Mouse (Mus musculus) telencephalon, adult 2 months (tissue): Measurements from ENCODE around the gene Mns1.
A peak's percentile ranks its signal among the peaks of the same experiment; 100 is the strongest.

Experiments
- DNase-seq: peaks from one replicate; pipeline ENCODE4 v3.0.0-alpha.2; 2011; ENCODE audit warnings: low read depth, low spot score

Mns1 gene

GRCm38 (mm10) chr9:72468616-72469015, 30.8 kb downstream of the Mns1 start:
- DNase-seq, result no peak

GRCm38 (mm10) chr9:72469851-72470250, 32.0 kb downstream of the Mns1 start:
- DNase-seq, result no peak

GRCm38 (mm10) chr9:72475511-72475910, 37.7 kb downstream of the Mns1 start:
- DNase-seq, result no peak

DNA sequence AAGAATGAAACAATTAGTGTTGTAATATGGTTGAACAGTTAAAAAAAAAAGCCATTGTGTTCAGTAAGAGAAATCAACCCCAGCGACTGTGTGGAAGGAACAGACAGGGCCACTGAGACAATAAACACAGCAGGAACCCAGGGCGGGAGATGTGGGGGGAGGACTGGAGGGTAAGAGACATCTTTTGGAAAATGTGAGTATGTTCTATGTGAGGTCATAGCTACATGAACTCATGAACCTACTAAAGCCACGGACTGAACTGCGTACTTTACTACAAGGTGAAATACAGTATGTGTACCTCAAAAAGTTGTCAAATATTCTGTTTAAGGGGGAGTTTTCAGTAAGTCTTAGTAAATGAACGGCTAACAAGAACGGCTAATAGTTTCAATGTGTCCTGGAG, 39.5 kb downstream of the Mns1 start:
- no peak for DNase-seq

DNA sequence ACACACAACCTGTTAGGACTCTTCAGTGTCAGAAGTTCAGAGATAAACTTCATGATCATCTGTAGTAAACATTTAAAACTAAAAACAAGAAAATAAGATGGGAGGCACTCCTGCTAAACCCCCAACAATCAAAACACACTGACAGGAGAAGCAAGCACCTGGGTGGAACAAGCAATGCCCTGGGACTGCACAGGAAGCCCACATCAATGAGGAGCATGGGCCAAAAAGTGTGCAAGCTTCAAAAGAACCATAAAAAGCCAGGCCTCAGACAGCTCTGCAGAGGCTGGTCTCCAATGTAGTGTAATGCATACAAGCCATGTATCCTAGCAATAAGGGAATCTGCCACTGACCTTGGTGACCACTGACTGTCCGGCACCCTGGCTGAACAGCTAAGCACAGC, 41.5 kb downstream of the Mns1 start:
- no peak for DNase-seq

- no peak for DNase-seq
Measured at GRCm38 (mm10) chr9:72488523-72488922, 50.7 kb downstream of the Mns1 start.

- DNase-seq, result no peak
Measured at GRCm38 (mm10) chr9:72489131-72489530, 51.3 kb downstream of the Mns1 start.

DNA sequence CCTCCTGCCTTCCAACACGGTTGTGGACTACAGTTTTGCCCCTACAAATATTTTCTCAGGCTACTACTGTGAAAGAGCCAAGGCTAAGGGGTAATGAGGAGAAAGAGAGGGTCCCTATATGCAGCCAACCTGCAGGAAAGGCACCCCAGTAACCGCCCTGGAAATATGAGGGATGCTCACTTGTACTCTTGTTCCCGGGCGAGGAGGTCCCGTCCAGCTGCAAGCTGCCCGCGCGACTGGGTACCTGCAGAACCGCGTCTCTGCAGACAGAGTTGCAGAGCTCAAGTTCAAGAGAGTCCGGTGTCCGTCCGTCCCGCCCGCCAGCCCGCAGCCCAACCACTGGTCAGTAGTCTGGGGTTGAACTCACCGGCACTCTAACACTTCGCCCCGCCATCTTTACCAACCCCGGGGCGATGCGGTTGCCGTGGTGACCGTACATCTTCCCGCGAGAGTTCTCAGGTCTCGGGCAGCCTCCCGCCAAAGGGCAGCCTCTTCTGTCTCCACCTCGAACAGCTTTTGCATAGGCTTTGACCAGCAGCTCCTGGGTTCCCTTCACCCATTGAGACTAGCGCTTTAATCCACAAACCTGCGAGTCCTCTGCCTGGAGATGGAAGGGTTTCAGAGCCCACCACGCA, 53.9 kb downstream of the Mns1 start:
- peak; percentile 76 for DNase-seq

DNA sequence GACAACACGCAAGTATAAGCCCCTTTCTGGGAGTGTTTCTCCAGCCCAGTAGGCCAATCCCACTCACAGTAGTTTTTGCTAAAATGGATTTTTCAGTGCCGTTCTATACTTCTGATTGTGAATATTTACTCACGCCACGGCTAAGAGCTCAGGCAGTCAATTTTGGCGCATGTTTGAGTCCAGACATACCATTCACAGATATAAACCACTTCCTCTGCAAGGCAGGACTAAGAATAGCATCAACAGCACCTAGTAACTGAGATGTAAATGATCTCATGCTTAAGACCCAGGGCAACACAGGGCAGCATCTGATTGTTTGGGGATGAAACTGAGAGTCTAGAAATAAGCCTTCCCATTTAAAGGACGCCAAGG, 54.4 kb downstream of the Mns1 start, which contains the start of gene Tex9:
Tex9 (minus strand) TSS at position 19 of the 372 bp plus-strand sequence.
- DNase-seq, result no peak

DNA sequence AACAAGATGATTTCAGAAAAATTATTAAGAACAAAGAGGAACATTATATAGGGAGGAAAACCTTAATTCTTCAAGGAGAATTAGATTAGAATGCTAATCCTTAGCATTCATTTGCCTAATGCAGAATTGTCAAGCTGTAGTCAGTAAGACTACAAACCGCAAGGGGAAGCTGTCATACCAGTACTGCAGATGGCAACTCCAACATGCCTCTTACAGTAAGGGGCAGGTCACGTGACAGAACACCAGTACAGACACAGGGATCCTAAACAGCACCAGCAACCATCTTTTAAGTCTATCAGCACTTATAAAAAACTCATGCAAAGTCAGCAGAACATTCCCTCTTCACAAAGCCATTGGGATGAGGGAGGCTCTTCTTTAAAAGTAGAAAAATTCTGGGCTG, 55.7 kb downstream of the Mns1 start:
- DNase-seq, result no peak

DNA sequence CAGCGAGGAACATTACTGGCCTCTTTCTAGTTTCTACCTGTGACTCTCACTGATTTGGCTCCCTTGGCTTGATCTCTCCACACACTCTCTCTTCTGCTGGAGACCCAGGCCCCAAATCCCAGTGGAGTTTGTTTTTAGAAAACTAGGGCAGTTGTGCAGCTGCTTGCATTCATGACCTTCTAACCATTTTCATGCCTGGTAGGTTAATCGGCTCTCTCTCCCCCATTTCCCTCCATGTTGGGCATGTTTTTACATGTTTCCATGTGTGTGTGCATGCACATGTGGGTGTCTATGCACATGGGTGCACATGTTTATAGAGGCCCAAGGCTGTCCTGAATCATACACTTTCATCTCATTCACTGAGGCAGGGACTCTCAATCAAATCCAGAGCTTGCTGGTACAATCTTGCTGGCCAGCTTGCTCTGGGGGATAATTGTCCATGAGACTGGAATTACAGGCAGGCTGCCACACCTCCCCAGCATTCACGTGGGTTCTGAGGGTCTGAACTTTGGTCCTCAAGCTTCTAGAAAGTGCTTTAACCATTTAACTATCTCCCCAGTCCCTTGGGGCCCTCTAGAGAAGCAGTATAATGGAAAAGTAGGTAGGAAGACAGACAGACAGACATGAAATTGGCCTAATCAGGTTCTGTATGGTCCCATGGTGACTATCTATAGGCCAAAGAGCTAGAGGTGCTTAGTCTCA, 56.3 kb downstream of the Mns1 start:
- no peak for DNase-seq

DNA sequence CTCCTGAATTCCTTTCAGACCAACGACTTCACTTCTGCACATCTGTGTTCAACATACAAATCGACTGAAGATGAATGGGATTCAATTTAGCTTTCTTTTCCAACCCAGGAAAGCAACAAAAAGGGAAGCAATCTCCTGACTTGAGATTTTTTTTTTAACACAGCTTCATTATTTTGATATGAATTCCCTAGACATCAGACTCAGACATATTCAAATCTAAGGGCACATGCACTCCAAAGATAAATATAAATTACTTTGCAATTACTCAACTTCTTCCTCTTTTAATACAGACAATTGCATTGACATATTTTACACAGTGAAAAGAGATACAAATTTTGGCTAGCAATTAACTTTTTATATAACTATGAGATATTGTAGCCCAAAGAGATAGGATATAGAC, 58.9 kb downstream of the Mns1 start:
- DNase-seq, result no peak

DNA sequence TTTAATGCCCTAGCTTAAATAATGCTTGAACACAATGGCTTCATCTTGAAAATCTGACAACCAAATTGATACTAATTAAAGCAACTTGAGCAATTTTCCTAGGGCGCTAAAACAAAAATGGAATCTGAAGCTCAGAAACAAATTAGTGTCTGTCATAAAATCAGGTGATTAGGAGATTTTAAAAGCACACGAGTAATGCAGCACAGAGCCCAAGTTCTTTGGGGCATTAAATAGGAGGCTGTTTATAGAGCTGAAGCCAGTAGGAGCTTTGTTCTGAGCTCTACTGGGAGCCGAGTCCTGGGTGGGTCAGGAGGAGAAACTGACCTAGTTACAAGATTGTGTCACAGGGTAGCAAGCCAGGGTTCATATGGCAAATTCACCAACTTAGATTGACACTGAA, 59.4 kb downstream of the Mns1 start:
- peak; percentile 8 for DNase-seq
